Mouse (Mus musculus) heart, adult 2 months (tissue): ENCODE data around the gene Mrpl47.

Source experiments
- CTCF ChIP-seq: fragments of 200-600 bp; IDR thresholded peaks from 2 replicates; pipeline ENCODE4 v1.8.1; 2022; ENCODE audit warnings: antibody characterized with exemption, mild to moderate bottlenecking, moderate library complexity
- EP300 ChIP-seq: fragments of 200-500 bp; IDR thresholded peaks from 2 replicates; pipeline ENCODE4 v1.6.1; 2011; ENCODE audit warnings: low read depth, low read length, control low read depth; ENCODE audit not compliant: insufficient read depth
- POLR2A ChIP-seq: fragments of 200-500 bp; IDR thresholded peaks from 2 replicates; pipeline ENCODE4 v1.6.1; 2011; ENCODE audit warnings: mild to moderate bottlenecking, low read depth, low read length, control low read depth; ENCODE audit not compliant: insufficient read depth

GRCm38 (mm10) chr3:32691841-32692240, 45.6 kb downstream of the Mrpl47 start:
- TF ChIP-seq CTCF (no peak), POLR2A (no peak), EP300 (no peak)
